Mouse (Mus musculus) forebrain, embryonic 10.5 days (tissue): Measurements from ENCODE around the gene Samd4b. TPM values are rescaled to one million over a fixed set of nuclear protein-coding genes. Genes with fewer than 3 reads are reported as not detected.

ENCODE experiments used
- DNase-seq: peaks from one replicate; pipeline ENCODE4 v3.0.0-alpha.2; 2017; ENCODE audit warnings: low spot score; ENCODE audit errors: extremely low spot score
- H3K27ac ChIP-seq: fragments of 300-500 bp; sonication (generic); 2 replicates; pipeline ENCODE4 v1.5.1; 2016; ENCODE audit warnings: mild to moderate bottlenecking
- H3K27me3 ChIP-seq: fragments of 300-500 bp; sonication (generic); 2 replicates; pipeline ENCODE4 v1.6.1; 2016; ENCODE audit warnings: mild to moderate bottlenecking; ENCODE audit not compliant: poor library complexity, severe bottlenecking
- H3K36me3 ChIP-seq: fragments of 300-500 bp; sonication (generic); replicated peaks from 2 replicates; pipeline ENCODE4 v1.6.1; 2016; ENCODE audit warnings: mild to moderate bottlenecking, moderate library complexity
- H3K4me1 ChIP-seq: fragments of 300-500 bp; sonication (generic); 2 replicates; pipeline ENCODE4 v1.6.1; 2016
- H3K4me3 ChIP-seq: fragments of 300-500 bp; sonication (generic); 2 replicates; pipeline ENCODE4 v1.5.1; 2016; ENCODE audit warnings: mild to moderate bottlenecking, moderate library complexity
- H3K9me3 ChIP-seq: fragments of 300-500 bp; sonication (generic); 2 replicates; pipeline ENCODE4 v1.6.1; 2016; ENCODE audit warnings: mild to moderate bottlenecking, moderate library complexity
- WGBS: fragments of 180-500 bp; shearing (Covaris S2); methylation state at CpG from one replicate; pipeline ENCODE4 v1.1.7; 2016; 5-methylcytosine and 5-hydroxymethylcytosine counted together
- polyA plus RNA-seq: library from polyadenylated mRNA; unstranded; fragments of >200 nt; fragmentation: Nextera tagmentation; extraction: Ambion mirVana; gene quantifications from 2 replicates; pipeline ENCODE4 v1.2.1, GENCODE M21; 2016

Samd4b gene
- polyA plus RNA-seq, 1 experiment from 2014 or later = 29.9 TPM

DNA sequence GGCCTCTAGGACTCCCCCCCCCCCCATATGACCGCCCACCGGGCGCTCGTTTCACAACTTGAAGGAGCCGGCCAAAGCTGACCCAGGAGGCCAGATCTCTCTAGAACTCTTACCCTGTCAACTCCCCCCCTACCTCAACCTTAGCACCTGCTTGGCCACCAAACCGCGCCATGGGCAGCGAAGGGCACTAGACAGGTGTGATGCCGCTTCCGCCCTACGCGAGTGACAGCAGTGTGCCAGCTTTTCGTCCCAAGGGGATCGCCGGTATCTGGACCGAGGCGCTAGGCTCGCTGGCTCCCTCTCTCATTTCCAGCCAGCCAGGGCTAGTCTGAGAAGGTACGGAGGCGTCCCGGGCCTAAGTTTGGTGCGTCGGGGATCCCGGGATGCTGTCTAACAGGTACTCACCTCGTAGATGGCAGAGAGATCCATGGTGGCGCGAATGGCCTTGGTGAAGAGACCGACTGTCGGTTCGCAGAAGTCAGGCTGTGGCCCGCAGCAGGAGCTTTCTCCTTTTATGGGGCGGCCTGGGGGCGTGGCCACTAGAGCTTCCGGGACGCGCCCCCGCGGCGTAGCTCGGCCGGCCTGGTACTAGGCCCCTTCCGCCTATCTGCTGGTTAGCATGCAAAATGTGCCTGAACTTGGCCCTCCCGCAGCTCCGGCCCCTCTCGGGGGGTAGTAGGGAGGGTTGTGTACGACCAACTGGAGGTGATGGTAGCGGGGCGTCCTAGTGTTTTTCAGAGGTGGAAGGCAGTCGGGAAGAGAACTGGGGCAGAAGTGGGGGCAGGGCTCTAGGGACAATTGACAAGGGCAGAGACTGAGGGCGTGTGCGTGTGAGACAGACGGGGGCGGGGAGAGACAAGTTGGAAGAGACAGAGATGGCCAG is 218.9 kb downstream of the Samd4b start:
- peak; percentile 81 for DNase-seq
- Histone ChIP-seq H3K4me1 (peaks cover 91% of the 10 kb centered on the region), H3K9me3 (no peaks in the 10 kb centered on the region), H3K36me3 (peaks cover 9% of the 10 kb centered on the region), H3K27ac (peak overlapping the region; percentile 90), H3K27me3 (peaks cover 14% of the 10 kb centered on the region), H3K4me3 (peak overlapping the region; percentile 69)
- WGBS = under 1% methylated on average over 53 of the region's 53 CpGs

DNA sequence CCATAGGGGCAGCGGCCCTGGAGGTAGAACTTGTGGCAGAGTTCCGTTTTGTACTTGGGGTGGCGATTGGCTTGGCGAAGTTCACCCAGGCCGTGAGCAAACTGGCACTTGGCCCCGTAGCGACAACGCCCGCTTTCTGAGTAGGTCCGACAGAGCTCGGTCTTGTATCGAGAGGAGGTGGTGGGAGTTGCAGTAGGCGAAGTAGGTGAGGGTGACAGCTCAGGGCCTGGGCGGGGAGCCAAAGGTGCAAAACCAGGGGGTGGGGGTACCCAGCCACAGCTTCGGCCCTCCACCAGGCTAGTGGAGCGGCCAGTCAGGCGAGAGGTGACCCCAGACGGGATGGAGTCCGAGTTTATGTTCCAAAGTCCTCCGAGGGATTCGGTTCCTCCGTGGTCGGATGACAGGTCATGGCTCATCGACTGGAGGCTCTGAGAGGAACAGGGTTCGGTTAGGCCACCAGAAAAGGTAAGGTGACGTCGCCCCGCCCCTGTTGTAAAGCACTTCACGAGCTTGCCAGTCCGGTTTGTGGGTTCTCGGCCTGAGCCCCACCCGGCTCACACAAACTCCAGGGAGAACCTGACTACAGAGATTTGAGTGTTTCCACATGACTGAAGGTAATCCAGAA is 219.8 kb downstream of the Samd4b start:
- H3K4me1 ChIP-seq = peaks cover 92% of the 10 kb centered on the region
- WGBS = 53% methylated on average over 32 of the region's 32 CpGs

DNA sequence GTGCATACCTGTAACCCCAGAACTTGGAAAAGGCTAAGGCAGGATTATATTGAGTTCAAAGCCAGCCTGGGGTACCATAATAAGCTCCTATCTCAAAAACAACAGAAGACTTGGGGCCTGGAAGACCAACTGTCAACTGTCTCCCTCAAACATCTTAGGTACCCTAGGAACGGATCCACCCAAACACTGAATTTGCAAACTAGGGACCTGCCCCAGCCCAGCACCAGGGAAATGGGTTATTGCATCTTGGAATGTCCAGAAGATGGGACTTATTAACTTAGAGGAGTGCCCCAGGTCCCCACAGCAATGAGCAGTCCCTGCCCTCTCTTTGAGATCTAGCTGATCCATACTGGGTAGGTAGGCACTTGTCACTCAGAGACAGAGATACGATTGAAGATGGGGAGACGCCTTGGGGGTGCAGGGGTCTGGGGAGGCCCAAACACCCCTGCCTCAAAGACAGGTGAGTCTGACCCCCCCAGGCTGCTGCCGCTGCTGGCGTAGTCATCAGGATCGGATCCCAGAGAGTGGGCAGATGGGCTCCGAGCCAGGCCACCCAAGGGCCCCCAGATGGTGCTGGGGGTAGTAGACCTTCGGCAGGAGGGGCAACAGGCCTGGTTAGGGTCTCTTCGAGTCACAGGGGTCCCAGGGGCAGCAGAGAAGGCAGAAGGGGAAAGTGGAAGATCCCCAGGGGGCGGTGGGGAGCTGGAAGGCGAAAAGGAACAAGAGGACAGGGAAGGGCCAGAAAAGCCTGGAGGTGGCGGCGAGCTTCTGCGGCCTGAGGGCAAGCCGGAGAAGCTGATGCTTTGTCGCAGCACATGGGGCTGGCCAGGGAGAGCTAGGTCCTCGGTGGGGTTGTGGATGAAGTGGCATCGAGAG is 220.5 kb downstream of the Samd4b start:
- Histone ChIP-seq H3K9me3 (no peaks in the 10 kb centered on the region), H3K4me1 (peaks cover 85% of the 10 kb centered on the region), H3K27me3 (peaks cover 14% of the 10 kb centered on the region), H3K27ac (peak overlapping the region; percentile 90; the same call in 1 of the 2 replicates), H3K36me3 (peaks cover 9% of the 10 kb centered on the region), H3K4me3 (peak overlapping the region; percentile 69)
- no peak for DNase-seq
- 78% methylated on average over 18 of the region's 18 CpGs for WGBS

More for the DNA sequence above, 219.8 kb downstream of the Samd4b start:
- peak overlapping the region; percentile 69 for H3K4me3 ChIP-seq
- H3K36me3 ChIP-seq = peaks cover 9% of the 10 kb centered on the region
- no peaks in the 10 kb centered on the region for H3K9me3 ChIP-seq
- no peak for DNase-seq
- peak overlapping the region; percentile 90 for H3K27ac ChIP-seq
- H3K27me3 ChIP-seq = peaks cover 14% of the 10 kb centered on the region

DNA sequence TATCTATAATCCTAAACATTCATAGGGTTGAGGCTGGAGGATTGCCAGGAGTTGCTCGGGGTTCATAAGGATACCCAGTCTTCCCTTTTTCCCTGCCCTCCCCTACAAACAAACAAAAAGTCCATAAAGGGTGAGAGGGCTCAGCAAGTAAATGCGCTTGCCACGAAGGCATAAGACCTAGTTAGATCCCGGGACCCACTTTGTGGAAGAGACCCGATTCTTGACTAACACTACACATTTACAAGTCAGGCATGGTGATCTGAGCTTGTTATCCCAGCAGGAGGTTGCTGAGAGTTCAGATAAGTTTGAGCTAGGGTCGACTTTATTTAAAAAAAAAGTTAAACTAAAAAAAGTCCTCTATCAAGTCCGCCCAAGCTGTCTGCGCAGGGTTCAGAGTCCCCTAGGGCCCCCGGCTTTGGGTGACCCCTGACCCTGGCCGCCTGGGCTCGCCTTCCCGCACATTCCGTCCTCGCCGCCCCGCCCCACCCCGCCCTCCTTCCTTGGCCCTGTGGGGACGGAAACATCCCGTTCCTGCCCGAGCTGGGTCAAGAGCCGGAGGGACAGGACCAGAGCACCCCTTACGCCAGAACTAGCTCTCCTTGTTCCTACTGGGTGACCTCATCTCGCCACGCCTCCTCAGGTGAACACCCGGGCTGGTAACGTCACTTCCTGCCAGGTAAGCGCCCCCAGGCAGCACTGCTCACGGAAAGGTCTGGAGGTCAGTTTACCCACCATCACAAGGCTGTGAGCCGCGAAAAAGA is 221.8 kb downstream of the Samd4b start:
- WGBS = 2% methylated on average over 30 of the region's 30 CpGs
- H3K27me3 ChIP-seq = peaks cover 14% of the 10 kb centered on the region
- H3K4me1 ChIP-seq = peaks cover 74% of the 10 kb centered on the region
- no peaks in the 10 kb centered on the region for H3K9me3 ChIP-seq
- peaks cover 9% of the 10 kb centered on the region for H3K36me3 ChIP-seq
- H3K27ac ChIP-seq = peak overlapping the region; percentile 90
- peak; percentile 55 for DNase-seq
- H3K4me3 ChIP-seq = peak overlapping the region; percentile 69

DNA sequence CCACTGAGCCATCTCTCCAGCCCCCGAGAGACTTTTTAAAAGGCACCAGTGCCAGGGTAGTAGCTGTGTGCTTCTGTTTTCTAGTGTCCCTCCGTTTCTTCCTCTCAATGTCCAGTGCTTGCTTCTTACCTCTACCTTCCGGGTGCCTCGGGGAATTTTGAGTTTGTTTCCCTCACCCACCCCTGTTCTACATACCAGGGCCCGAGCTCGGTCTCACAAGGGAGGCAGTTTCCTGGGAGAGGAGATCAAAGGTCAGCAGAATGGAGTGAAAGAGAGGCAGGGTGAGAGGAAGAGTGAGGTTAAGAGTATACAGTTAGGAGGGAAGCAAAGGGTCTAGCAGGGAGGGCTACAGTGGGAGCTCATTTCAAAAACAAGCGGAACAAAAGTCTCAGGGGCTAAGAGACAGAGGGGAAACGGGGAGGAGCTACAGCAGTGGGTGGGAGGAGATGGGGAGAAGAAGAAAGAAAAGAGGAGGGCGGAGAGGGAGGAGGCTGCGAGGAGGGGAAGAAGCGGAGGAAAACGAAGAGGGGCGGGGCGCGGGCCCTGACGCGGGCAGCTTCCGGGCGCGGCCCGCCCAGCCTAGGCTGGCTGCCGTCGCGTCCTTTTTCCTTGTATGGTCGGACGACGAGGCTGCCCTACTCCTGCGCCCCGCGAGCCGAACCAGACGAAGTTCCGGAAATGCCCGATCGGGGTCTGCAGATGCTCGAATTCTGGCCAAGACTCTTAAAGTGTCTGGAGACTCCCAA is 222.6 kb downstream of the Samd4b start:
- Histone ChIP-seq H3K27me3 (peaks cover 14% of the 10 kb centered on the region), H3K4me3 (peak overlapping the region; percentile 69), H3K9me3 (no peaks in the 10 kb centered on the region), H3K27ac (peak overlapping the region; percentile 90), H3K4me1 (peaks cover 74% of the 10 kb centered on the region), H3K36me3 (peaks cover 11% of the 10 kb centered on the region)
- under 1% methylated on average over 36 of the region's 36 CpGs for WGBS
- DNase-seq = peak; percentile 90

DNA sequence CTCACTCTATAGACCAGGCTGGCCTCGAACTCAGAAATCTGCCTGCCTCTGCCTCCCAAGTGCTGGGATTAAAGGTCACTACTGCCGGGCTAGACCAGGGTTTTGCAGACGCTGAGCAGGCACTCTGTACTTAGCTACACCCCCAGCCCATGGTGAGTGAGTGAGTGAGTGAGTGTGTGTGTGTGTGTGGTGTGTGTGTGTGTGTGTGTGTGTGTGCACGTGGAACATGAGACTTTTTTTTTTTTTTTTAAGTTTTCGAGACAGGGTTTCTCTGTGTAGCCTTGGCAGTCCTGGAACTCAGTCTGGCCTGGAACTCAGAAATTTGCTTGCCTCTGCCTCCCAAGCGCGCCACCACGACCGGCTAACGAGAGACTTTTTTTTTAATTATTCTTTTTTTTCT is 223.3 kb downstream of the Samd4b start:
- H3K9me3 ChIP-seq = no peaks in the 10 kb centered on the region
- peaks cover 14% of the 10 kb centered on the region for H3K27me3 ChIP-seq
- peaks cover 74% of the 10 kb centered on the region for H3K4me1 ChIP-seq
- 89% methylated on average over 10 of the region's 10 CpGs for WGBS
- no peak for DNase-seq
- peak overlapping the region; percentile 90 for H3K27ac ChIP-seq
- H3K36me3 ChIP-seq = peaks cover 18% of the 10 kb centered on the region
- peak overlapping the region; percentile 69 for H3K4me3 ChIP-seq

DNA sequence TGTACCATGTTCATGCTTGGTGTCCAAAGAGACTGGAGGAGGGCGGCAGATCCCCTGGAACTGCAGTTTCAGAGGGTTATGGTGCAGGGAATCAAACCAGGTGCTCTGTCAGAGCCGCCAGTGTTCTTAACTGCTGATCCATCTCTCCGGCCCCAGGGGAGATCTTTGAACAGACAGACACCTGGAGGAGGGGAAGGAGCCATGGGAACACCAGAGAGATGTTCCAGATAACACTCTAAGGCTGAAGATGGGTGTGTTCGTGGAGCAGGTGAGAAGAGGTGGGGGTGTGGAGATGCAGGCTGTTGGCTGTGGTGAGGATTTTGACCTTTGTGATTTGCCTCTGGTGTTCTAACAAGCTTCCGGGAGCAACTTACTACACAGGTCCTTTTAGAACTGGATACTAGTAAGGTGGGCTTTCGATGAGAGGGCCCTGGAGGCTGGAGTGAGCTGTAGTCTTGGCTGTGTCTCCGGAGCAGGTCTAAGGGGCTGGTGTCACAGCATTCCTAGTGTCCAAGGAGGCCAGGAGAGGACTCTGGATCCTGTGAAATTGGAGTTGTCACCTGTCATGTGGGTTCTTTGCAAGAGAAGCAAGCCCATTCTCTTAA is 224.0 kb downstream of the Samd4b start:
- Histone ChIP-seq H3K4me3 (0 out of 2 replicates have a peak overlapping the region, but pooled peaks have one; percentile 5), H3K4me1 (peaks cover 74% of the 10 kb centered on the region), H3K9me3 (no peaks in the 10 kb centered on the region), H3K27ac (peak overlapping the region; percentile 90; the same call in 1 of the 2 replicates), H3K36me3 (peaks cover 25% of the 10 kb centered on the region), H3K27me3 (peaks cover 14% of the 10 kb centered on the region)
- no peak for DNase-seq
- WGBS = 80% methylated on average over 7 of the region's 7 CpGs

DNA sequence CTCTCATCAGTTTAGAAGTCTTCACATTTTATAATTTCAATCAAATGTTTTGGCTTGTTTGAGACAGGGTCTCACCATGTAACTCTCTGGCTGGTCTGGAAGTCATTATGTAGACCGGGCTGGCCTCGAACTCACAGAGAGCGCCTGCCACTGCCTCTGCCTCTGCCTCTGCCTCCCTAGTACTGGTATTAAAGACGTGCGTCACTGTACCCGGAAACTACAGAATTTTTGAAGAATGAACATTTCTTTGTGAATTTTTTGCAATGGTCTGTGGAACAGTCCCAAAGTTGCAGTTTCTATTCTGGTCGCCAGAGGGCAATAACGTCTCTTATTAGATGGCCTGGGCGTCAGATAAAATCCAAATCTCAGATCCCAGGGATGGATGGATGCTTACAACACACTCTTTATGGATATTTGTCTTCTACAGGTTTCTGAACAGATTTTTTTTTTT is 224.8 kb downstream of the Samd4b start:
- peaks cover 11% of the 10 kb centered on the region for H3K27me3 ChIP-seq
- WGBS = under 1% methylated on average over 9 of the region's 9 CpGs
- no peaks in the 10 kb centered on the region for H3K9me3 ChIP-seq
- peak; percentile 78 for DNase-seq
- peaks cover 72% of the 10 kb centered on the region for H3K4me1 ChIP-seq
- H3K27ac ChIP-seq = peak overlapping the region; percentile 98
- H3K36me3 ChIP-seq = peaks cover 32% of the 10 kb centered on the region
- H3K4me3 ChIP-seq = peak overlapping the region; percentile 90

DNA sequence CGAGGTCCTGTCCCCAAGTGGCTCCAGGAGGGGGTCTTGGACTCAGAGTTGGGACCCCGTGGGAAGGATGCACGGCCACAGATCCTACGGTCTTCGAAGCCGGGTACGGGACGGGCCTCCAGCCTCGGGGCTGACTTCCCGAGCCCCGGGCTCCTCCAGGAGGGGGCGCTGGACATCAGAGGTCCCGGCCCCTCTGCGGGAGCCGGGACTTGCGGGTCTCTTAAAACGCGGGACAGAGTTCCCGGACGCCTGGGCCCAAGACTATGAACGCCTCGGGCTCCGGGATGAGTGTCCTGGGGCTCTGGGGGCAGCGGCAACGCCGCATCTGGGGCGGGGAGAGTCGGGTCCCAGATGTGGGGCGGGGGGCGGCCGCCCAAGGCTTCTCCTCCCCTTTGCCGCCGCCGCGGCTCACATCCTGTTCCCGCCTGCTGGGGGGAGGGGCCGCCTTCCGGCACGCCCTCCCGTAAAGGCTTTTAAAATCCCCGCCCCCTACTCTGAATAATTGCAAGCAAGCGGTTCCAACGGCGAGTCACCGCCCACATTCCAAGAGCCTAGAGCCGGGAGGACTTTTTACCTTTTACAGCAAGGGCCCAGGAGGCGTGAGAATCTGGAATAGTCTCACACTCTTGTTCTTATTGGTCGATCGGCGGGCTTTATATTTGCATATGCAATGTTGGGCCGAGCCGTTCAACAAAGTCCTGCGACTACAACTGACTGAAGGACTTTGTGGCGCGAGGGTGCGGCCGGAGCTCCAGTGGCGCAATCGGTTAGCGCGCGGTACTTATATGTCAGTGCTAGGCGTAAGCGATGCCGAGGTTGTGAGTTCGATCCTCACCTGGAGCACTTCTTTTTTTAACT is 225.5 kb downstream of the Samd4b start, which contains the start of gene Plekhg2:
Gene Plekhg2, minus strand, starts transcription at position 349 of the 858 bp plus-strand sequence.
- Histone ChIP-seq H3K36me3 (peaks cover 32% of the 10 kb centered on the region), H3K9me3 (no peaks in the 10 kb centered on the region), H3K4me1 (peaks cover 69% of the 10 kb centered on the region), H3K27me3 (peaks cover 4% of the 10 kb centered on the region), H3K4me3 (peak within 1 kb of the TSS; percentile 90), H3K27ac (peak within 1 kb of the TSS; percentile 98)
- whole genome bisulfite sequencing = under 1% methylated on average over 66 of the region's 66 CpGs
- DNase-seq = peak; percentile 98

DNA sequence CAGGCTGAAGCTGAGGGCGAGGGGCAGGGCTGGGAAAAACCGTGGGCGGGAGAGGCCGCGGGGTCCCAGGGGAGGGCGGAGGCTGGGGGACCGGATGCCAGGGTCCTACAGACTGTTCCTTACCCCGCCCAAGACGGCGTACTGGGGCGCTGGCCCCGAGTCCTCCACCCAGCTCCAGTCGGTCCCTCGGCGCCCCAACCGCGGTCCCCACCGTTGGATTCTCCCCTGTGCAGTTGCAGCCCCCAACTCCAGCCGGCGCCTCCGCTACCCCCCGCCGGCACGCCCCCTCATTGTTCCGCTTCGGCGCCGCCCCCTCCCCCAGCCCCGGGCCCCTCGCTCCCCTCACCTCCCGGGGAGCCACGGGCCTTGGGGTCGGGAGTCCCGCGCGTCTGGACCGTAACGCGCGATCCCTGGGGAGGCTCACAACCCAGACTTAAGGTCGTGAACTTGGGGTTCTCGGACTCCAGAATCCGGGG is 226.4 kb downstream of the Samd4b start:
- Histone ChIP-seq H3K27me3 (no peaks in the 10 kb centered on the region), H3K9me3 (no peaks in the 10 kb centered on the region), H3K27ac (peak overlapping the region; percentile 98), H3K36me3 (peaks cover 40% of the 10 kb centered on the region), H3K4me3 (peak overlapping the region; percentile 90), H3K4me1 (peaks cover 60% of the 10 kb centered on the region)
- DNase-seq = peak; percentile 63
- WGBS = under 1% methylated on average over 39 of the region's 43 CpGs
